Mouse (Mus musculus) hindbrain, embryonic 14.5 days (tissue): ENCODE results near the gene Olfr429. TPM values are rescaled to one million over a fixed set of nuclear protein-coding genes. Genes with fewer than 3 reads are reported as not detected.
"Not testable (repeated sequence)": the region's sequence is repeated elsewhere in the genome, so short reads cannot be mapped to it uniquely, and the experiment has no call there.

Experiments
- ATAC-seq: fragments of 200-750 bp; cut with Nextera tagmentation; 2 replicates; pipeline ENCODE4 v1.8.0; 2017; ENCODE audit warnings: moderate number of reproducible peaks, mild to moderate bottlenecking, moderate TSS enrichment, moderate library complexity; ENCODE audit not compliant: low FRiP score
- DNase-seq: peaks from one replicate; pipeline ENCODE4 v3.0.0-alpha.2; 2015; ENCODE audit warnings: low spot score
- H3K27ac ChIP-seq: fragments of 300-500 bp; sonication (generic); 2 replicates; pipeline ENCODE4 v1.5.1; 2014; ENCODE audit warnings: mild to moderate bottlenecking, moderate library complexity
- H3K27me3 ChIP-seq: fragments of 300-500 bp; sonication (generic); 2 replicates; pipeline ENCODE4 v1.6.1; 2014; ENCODE audit warnings: mild to moderate bottlenecking, low read length, mixed read lengths; ENCODE audit not compliant: control insufficient read depth, insufficient read depth
- H3K36me3 ChIP-seq: fragments of 300-500 bp; sonication (generic); replicated peaks from 2 replicates; pipeline ENCODE4 v1.6.1; 2014; ENCODE audit not compliant: control insufficient read depth, insufficient read depth
- H3K4me1 ChIP-seq: fragments of 300-500 bp; sonication (generic); replicated peaks from 2 replicates; pipeline ENCODE4 v1.6.1; 2014; ENCODE audit warnings: antibody characterized with exemption, low read length, mixed read lengths; ENCODE audit not compliant: control insufficient read depth, insufficient read depth
- H3K4me2 ChIP-seq: fragments of 300-500 bp; sonication (generic); replicated peaks from 2 replicates; pipeline ENCODE4 v1.6.1; 2014; ENCODE audit warnings: mild to moderate bottlenecking, moderate library complexity
- H3K4me3 ChIP-seq: fragments of 300-500 bp; sonication (generic); replicated peaks from 2 replicates; pipeline ENCODE4 v1.5.1; 2014; ENCODE audit warnings: mild to moderate bottlenecking, low read length
- H3K9ac ChIP-seq: fragments of 300-500 bp; sonication (generic); 2 replicates; pipeline ENCODE4 v1.6.1; 2014
- H3K9me3 ChIP-seq: fragments of 300-500 bp; sonication (generic); 2 replicates; pipeline ENCODE4 v1.6.1; 2016; ENCODE audit warnings: low read length; ENCODE audit not compliant: control insufficient read depth
- WGBS: fragments of 180-500 bp; shearing (Covaris S2); extraction: QIAGEN DNeasy Blood & Tissue Kit; methylation state at CpG from one replicate; pipeline ENCODE4 v1.1.7; 2014; 5-methylcytosine and 5-hydroxymethylcytosine counted together
- polyA plus RNA-seq: library from polyadenylated mRNA; unstranded; fragments of >200 nt; fragmentation: Nextera tagmentation; extraction: Ambion mirVana; gene quantifications from 2 replicates; pipeline ENCODE4 v1.2.1, GENCODE M21; 2014

Gene Olfr429
- not detected in 2 replicates for polyA plus RNA-seq

DNA sequence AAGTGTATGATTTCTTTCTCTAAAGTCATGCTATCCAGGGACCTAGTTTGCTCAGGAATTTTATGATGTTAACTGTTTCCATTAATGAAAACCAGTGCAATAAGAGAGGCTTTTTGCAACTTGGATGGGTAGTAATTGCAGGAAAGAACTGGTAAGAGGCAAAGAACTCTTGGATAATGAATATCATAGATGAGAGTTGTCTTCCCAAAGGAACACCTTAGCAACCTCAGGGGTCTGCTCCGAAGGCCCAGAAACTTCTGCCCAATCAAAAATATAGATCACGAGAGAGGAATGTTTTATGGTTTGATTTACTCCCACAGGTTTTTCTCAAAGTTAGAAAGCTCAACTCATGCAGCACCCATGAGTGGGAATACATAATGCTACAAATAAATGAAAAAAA, at the start of gene Olfr429:
Gene Olfr429, plus strand, starts transcription at position 301 of the 400 bp plus-strand sequence.
- no peak for ATAC-seq
- no peaks in the 10 kb centered on the region for H3K4me1 ChIP-seq

DNA sequence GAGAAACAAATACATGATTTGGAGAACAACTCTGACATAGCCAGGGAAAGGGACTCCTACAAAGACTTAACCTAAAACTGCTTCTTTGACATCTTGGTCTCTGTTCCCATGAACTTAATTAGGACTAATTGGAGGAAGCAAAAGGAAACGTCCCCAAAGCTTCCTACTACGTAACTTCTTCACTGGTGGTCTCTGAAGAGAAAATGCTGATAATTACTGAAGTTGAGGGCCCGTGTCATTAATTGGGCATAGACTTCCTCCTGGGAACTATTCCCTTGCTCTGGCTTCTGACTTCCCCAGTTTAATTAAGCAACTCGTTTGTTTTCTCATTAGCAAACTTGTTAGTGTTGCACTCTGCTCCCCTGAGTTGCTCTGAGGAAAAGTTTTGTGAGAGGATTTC, 48.3 kb upstream of the Olfr429 start:
- Histone ChIP-seq H3K36me3 (no peaks in the 10 kb centered on the region), H3K9ac (no peak overlapping the region), H3K4me3 (no peak overlapping the region), H3K4me2 (no peak overlapping the region), H3K4me1 (no peaks in the 10 kb centered on the region), H3K9me3 (no peaks in the 10 kb centered on the region), H3K27ac (no peak overlapping the region), H3K27me3 (no peaks in the 10 kb centered on the region)
- WGBS: 76% methylated on average over 4 of the region's 4 CpGs
- peak; percentile 23 for DNase-seq
- no peak for ATAC-seq

More for the DNA sequence above, at the start of gene Olfr429:
- Histone ChIP-seq H3K9ac (no peak within 1 kb of the TSS), H3K27ac (no peak within 1 kb of the TSS), H3K4me3 (no peak within 1 kb of the TSS), H3K36me3 (no peaks in the 10 kb centered on the region), H3K9me3 (no peaks in the 10 kb centered on the region), H3K27me3 (no peaks in the 10 kb centered on the region), H3K4me2 (no peak within 1 kb of the TSS)
- 90% methylated on average over 2 of the region's 2 CpGs for WGBS
- no peak for DNase-seq

DNA sequence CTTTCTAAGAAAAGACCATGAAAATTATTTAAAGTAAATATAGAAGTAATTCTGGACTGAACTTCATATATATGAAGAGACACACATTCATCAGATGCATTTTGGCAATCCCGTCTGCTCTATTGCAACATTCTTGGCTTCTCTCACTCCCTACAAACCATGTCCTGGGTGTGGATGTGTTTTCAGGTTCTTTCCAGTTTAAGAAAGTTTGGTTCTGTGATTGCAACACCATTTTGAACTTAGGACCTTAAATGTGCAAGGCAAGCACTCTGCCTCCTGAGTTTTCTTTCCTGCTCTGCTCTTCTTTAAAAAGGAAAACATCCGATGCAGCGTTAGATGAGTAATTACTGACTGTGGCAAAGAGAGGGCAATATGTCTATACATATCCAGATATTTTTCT, 45.7 kb upstream of the Olfr429 start:
- H3K4me2 ChIP-seq: no peak overlapping the region
- DNase-seq (no peak), ATAC-seq (no peak)
- H3K4me1 ChIP-seq: no peaks in the 10 kb centered on the region
- no peaks in the 10 kb centered on the region for H3K36me3 ChIP-seq
- H3K9me3 ChIP-seq: no peaks in the 10 kb centered on the region
- no peak overlapping the region for H3K27ac ChIP-seq
- 94% methylated on average over 3 of the region's 3 CpGs for WGBS
- no peaks in the 10 kb centered on the region for H3K27me3 ChIP-seq
- H3K4me3 ChIP-seq: no peak overlapping the region
- no peak overlapping the region for H3K9ac ChIP-seq

DNA sequence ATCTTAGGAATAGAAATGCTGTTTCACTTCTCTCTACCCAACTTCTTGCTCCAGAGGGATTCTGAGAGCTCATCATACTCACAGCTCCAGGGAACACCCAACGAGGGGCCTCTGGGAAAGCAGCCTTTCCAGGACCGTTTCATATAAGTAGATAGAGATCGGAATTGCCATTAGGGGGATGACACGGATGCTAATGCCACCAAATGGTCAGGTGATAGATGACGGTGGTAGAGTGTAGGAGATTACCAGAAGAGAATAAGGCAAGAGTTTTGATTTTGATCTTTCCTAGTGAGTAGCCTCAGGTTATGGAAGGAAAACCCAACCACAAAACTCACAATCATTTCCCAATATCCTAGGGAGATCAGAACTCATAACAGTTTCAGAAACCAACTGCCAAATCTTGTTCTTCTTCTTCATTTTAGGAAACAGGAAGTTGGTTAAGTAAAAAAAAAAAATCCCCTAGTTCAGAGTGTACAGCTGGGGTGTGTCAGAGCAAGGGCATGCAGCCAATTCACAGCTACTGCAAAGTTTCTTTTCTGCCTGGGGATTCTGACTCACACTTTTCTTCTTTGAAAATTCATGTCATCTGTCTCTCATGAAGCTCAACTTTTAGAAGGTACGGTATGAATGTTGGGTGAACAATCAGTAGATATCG, 43.5 kb upstream of the Olfr429 start, which contains the start of gene Olfr433:
Gene Olfr433, plus strand, starts transcription at position 183 of the 655 bp plus-strand sequence.
- Histone ChIP-seq H3K4me2 (no peak within 1 kb of the TSS), H3K4me3 (no peak within 1 kb of the TSS)
- DNase-seq: no peak

DNA sequence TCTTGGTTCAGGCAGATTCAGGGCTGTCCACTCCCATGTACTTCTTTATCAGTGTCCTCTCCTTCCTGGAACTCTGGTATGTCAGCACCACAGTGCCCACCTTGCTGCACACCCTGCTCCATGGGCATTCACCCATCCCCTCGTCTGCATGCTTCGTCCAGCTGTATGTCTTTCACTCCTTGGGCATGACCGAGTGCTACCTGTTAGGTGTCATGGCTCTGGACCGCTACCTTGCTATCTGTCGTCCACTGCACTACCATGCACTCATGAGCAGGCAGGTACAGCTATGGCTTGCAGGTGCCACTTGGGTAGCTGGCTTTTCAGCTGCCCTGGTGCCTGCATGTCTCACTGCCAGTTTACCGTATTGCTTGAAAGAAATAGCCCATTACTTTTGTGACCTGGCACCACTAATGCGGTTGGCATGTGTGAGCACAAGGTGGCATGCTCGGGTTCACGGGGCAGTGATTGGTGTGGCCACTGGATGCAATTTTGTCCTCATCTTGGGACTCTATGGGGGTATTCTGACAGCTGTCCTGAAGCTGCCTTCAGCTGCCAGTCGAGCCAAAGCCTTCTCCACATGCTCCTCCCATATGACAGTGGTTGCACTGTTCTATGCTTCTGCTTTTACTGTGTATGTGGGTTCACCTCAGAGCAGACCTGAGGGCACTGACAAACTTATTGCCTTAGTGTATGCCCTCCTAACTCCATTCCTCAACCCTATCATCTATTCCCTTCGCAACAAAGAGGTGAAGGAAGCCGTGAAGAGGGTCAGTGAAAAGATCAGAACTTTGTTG, 41.8 kb upstream of the Olfr429 start:
- not testable (repeated sequence) for H3K4me1 ChIP-seq, ATAC-seq, H3K27ac ChIP-seq, DNase-seq, H3K9me3 ChIP-seq, H3K9ac ChIP-seq, H3K4me3 ChIP-seq, H3K36me3 ChIP-seq, H3K27me3 ChIP-seq, H3K4me2 ChIP-seq
- WGBS: 92% methylated on average over 12 of the region's 12 CpGs

More for the DNA sequence above, 43.5 kb upstream of the Olfr429 start, which contains the start of gene Olfr433:
- no peaks in the 10 kb centered on the region for H3K9me3 ChIP-seq
- no peak within 1 kb of the TSS for H3K27ac ChIP-seq
- H3K36me3 ChIP-seq: no peaks in the 10 kb centered on the region
- 92% methylated on average over 7 of the region's 7 CpGs for WGBS
- H3K27me3 ChIP-seq: no peaks in the 10 kb centered on the region
- no peaks in the 10 kb centered on the region for H3K4me1 ChIP-seq
- no peak within 1 kb of the TSS for H3K9ac ChIP-seq
- no peak for ATAC-seq

DNA sequence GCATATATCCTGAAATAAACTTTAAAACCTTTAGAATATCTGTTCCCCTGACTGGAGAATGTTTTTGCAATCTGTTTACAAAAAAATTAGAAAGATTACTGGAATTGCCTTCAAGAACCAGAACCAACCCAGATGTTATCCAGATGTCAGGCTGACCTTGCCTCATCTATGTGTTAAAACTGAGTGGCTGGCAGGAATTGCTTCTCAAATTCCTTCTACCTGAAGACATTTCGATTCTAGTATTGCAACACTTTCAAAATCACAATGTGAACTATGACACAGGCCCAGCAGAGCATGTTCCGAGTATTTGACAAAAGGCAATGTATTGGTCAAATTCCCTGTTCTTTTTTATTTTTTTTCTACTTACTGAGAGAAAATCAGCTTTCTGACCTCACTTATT, 39.7 kb upstream of the Olfr429 start:
- DNase-seq: no peak
- no peaks in the 10 kb centered on the region for H3K27me3 ChIP-seq
- 88% methylated on average over 2 of the region's 2 CpGs for WGBS

DNA sequence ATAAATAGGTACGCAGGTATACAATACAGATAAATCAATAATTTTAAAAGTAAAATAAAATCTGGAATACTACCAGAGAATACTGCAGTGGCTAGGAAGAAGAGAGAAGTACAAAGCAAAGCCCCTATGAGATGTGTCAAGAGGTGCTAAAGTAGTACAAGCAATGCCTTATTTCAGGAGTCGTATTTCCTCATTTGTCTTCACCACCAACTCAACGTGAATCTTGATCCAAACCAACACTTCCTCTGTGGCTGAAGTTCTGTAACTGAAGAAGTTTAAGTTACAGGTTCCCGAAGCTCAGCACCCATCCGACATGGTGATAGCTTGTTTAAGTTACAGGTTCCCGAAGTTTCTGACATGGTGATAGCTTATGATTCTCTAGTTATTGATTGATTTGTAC, 35.9 kb upstream of the Olfr429 start:
- H3K4me1 ChIP-seq, H3K9me3 ChIP-seq, H3K4me3 ChIP-seq, H3K4me2 ChIP-seq, H3K27me3 ChIP-seq, DNase-seq, H3K36me3 ChIP-seq, H3K27ac ChIP-seq, H3K9ac ChIP-seq, ATAC-seq: not testable (repeated sequence)
- 88% methylated on average over 6 of the region's 6 CpGs for WGBS

More for the DNA sequence above, 39.7 kb upstream of the Olfr429 start:
- H3K9ac ChIP-seq: no peak overlapping the region
- no peaks in the 10 kb centered on the region for H3K4me1 ChIP-seq
- H3K27ac ChIP-seq: no peak overlapping the region
- H3K36me3 ChIP-seq: no peaks in the 10 kb centered on the region
- no peak overlapping the region for H3K4me3 ChIP-seq
- H3K9me3 ChIP-seq: no peaks in the 10 kb centered on the region
- ATAC-seq: no peak
- no peak overlapping the region for H3K4me2 ChIP-seq

DNA sequence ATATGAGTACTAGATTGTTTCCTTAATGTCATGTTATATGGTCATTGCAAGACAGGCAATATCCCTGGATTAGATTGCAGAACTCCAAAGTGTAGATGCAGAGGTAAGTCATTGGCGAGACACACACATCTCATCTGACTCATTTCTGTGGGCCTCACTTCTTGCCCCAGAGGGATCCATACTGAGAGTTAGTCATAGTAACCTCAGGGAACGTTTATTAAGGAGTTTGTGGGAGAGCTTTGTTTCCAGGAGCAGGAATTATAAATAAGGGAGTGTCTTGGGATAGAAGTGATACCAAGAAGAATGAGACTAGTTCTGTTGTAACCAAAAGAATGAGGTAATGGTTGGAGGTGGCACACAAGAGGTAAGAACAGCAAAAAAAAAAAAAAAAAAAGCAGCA, 35.2 kb upstream of the Olfr429 start, which contains the start of gene Olfr432:
Gene Olfr432, plus strand, starts transcription at position 313 of the 400 bp plus-strand sequence.
- no peak within 1 kb of the TSS for H3K27ac ChIP-seq
- 84% methylated on average over 2 of the region's 2 CpGs for WGBS
- no peaks in the 10 kb centered on the region for H3K36me3 ChIP-seq
- no peak within 1 kb of the TSS for H3K4me2 ChIP-seq
- H3K9me3 ChIP-seq: no peaks in the 10 kb centered on the region
- ATAC-seq: no peak
- no peak within 1 kb of the TSS for H3K4me3 ChIP-seq
- H3K4me1 ChIP-seq: no peaks in the 10 kb centered on the region
- DNase-seq: no peak
- H3K27me3 ChIP-seq: no peaks in the 10 kb centered on the region
- H3K9ac ChIP-seq: no peak within 1 kb of the TSS

DNA sequence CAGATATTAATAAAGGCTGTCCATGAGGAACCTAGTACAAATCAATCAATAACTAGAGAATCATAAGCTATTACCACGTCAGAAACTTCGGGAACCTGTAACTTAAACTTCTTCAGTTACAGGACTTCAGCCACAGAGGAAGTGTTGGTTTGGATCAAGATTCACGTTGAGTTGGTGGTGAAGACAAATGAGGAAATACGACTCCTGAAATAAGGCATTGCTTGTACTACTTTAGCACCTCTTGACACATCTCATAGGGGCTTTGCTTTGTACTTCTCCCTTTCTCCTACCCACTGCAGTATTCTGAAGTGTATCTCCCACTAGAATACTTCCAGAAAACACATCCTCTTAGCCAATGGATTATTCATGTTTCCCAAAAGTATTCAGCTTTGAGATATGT, 34.8 kb upstream of the Olfr429 start:
- not testable (repeated sequence) for H3K4me3 ChIP-seq, ATAC-seq

More for the DNA sequence above, 34.8 kb upstream of the Olfr429 start:
- 89% methylated on average over 4 of the region's 4 CpGs for WGBS
- not testable (repeated sequence) for H3K9me3 ChIP-seq, H3K9ac ChIP-seq, DNase-seq, H3K4me1 ChIP-seq, H3K4me2 ChIP-seq, H3K36me3 ChIP-seq, H3K27me3 ChIP-seq, H3K27ac ChIP-seq
